Mouse (Mus musculus) forebrain, embryonic 11.5 days (tissue): ENCODE data around the gene Dad1. TPM values are rescaled to one million over a fixed set of nuclear protein-coding genes. Genes with fewer than 3 reads are reported as not detected.

Source experiments
- ATAC-seq: fragments of 200-750 bp; cut with Nextera tagmentation; replicated peaks from 2 replicates; pipeline ENCODE4 v1.8.0; 2017; ENCODE audit warnings: moderate TSS enrichment; ENCODE audit not compliant: low FRiP score
- DNase-seq: peaks from one replicate; pipeline ENCODE4 v3.0.0-alpha.2; 2017; ENCODE audit warnings: low spot score
- H3K27ac ChIP-seq: fragments of 300-500 bp; sonication (generic); 2 replicates; pipeline ENCODE4 v1.5.1; 2014; ENCODE audit warnings: low read depth, low read length
- H3K27me3 ChIP-seq: fragments of 300-500 bp; sonication (generic); 2 replicates; pipeline ENCODE4 v1.6.1; 2014; ENCODE audit warnings: mild to moderate bottlenecking, low read length, mixed read lengths; ENCODE audit not compliant: control insufficient read depth, insufficient read depth
- H3K36me3 ChIP-seq: fragments of 300-500 bp; sonication (generic); 2 replicates; pipeline ENCODE4 v1.6.1; 2014; ENCODE audit warnings: mild to moderate bottlenecking, low read length, moderate library complexity, mixed read lengths; ENCODE audit not compliant: control insufficient read depth, insufficient read depth
- H3K4me1 ChIP-seq: fragments of 300-500 bp; sonication (generic); replicated peaks from 2 replicates; pipeline ENCODE4 v1.6.1; 2014; ENCODE audit warnings: low read length, mixed read lengths; ENCODE audit not compliant: control insufficient read depth, insufficient read depth
- H3K4me2 ChIP-seq: fragments of 300-500 bp; sonication (generic); 2 replicates; pipeline ENCODE4 v1.6.1; 2014; ENCODE audit warnings: low read depth, mild to moderate bottlenecking, low read length, moderate library complexity, mixed read lengths; ENCODE audit not compliant: severe bottlenecking
- H3K4me3 ChIP-seq: fragments of 300-500 bp; sonication (generic); 2 replicates; pipeline ENCODE4 v1.5.1; 2014; ENCODE audit warnings: low read depth, low read length
- H3K9ac ChIP-seq: fragments of 300-500 bp; sonication (generic); 2 replicates; pipeline ENCODE4 v1.6.1; 2014; ENCODE audit warnings: low read length
- H3K9me3 ChIP-seq: fragments of 300-500 bp; sonication (generic); 2 replicates; pipeline ENCODE4 v1.6.1; 2016; ENCODE audit warnings: low read length, mixed read lengths; ENCODE audit not compliant: control insufficient read depth
- WGBS: fragments of 180-500 bp; shearing (Covaris S2); extraction: QIAGEN DNeasy Blood & Tissue Kit; methylation state at CpG from one replicate; pipeline ENCODE4 v1.1.7; 2014; 5-methylcytosine and 5-hydroxymethylcytosine counted together
- polyA plus RNA-seq: library from polyadenylated mRNA; unstranded; fragments of >200 nt; fragmentation: Nextera tagmentation; extraction: Ambion mirVana; gene quantifications from 2 replicates; pipeline ENCODE4 v1.2.1, GENCODE M21; 2014

Gene Dad1
- polyA plus RNA-seq, 1 experiment from 2014 or later: 240 TPM

DNA sequence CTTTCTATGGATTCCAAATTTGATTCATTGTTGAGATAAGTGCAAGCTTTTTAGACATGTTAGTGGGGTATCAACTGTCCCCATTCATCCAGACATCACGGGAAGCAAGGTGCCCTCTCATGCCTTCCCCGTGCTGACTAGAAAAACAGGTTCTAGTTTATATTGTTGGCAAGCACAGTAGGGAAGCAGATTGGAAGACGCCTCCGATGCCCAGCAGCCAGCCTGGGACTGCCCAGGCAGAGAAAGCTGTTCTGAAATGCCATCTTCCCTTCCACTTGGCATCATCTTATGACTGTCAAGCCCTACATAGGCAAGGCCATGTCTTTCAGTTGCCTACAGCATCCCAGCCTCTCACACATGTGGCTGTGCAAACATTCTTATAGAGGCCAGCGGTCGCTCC is 50.7 kb downstream of the Dad1 start:
- Histone ChIP-seq H3K4me3 (no peak overlapping the region), H3K27me3 (no peaks in the 10 kb centered on the region), H3K9ac (no peak overlapping the region), H3K4me2 (no peak overlapping the region), H3K27ac (no peak overlapping the region), H3K4me1 (no peaks in the 10 kb centered on the region), H3K36me3 (no peaks in the 10 kb centered on the region), H3K9me3 (no peaks in the 10 kb centered on the region)
- no peak for ATAC-seq
- WGBS: 97% methylated on average over 6 of the region's 6 CpGs
- no peak for DNase-seq

DNA sequence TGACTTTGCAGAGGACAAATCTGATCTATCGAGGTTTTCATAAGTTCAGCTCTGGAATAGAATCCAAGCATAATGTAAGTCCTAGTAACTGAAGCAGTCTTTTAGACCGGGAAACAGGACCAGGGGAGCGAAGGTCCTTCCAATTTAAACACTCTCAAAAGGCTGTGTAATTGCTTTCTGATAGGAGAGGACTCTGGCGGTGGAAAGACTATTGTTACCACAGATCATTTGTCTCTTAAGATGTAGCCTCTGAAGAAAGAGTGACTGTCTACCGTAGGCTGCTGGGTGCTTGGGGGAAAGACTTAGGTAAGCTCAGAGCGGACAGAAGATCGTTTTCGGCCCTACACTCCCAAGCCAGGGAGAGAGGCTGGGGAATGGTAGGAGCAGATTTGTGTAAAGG is 53.5 kb downstream of the Dad1 start:
- Histone ChIP-seq H3K36me3 (no peaks in the 10 kb centered on the region), H3K4me2 (no peak overlapping the region), H3K4me3 (no peak overlapping the region), H3K27ac (no peak overlapping the region), H3K27me3 (no peaks in the 10 kb centered on the region), H3K4me1 (no peaks in the 10 kb centered on the region), H3K9ac (no peak overlapping the region), H3K9me3 (no peaks in the 10 kb centered on the region)
- DNase-seq (no peak), ATAC-seq (no peak)
- 66% methylated on average over 8 of the region's 8 CpGs for WGBS

DNA sequence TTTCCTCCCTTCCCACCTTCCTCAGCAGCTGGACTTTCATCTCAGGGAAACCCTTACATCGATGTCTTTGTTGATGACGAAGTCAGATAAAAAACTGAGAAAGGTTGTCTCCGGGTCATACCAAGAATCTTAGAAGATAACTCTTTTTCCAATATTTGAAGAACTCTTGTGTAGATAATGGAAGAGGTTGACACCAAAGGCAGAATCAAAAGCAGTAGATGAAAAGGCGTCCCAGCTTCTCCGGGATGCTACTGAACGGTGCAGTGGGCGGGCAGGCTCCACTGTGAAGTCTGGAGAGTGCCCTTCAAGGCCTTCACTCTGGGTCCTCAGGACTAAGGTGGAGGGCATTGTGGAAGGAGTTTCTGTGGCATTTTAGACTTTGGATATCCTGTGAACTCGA is 54.2 kb downstream of the Dad1 start:
- H3K27me3 ChIP-seq: no peaks in the 10 kb centered on the region
- no peak overlapping the region for H3K4me2 ChIP-seq
- H3K4me1 ChIP-seq: no peaks in the 10 kb centered on the region
- no peak overlapping the region for H3K27ac ChIP-seq
- H3K36me3 ChIP-seq: no peaks in the 10 kb centered on the region
- H3K9me3 ChIP-seq: no peaks in the 10 kb centered on the region
- ATAC-seq (no peak), DNase-seq (no peak)
- H3K4me3 ChIP-seq: no peak overlapping the region
- WGBS: 91% methylated on average over 8 of the region's 8 CpGs
- no peak overlapping the region for H3K9ac ChIP-seq

DNA sequence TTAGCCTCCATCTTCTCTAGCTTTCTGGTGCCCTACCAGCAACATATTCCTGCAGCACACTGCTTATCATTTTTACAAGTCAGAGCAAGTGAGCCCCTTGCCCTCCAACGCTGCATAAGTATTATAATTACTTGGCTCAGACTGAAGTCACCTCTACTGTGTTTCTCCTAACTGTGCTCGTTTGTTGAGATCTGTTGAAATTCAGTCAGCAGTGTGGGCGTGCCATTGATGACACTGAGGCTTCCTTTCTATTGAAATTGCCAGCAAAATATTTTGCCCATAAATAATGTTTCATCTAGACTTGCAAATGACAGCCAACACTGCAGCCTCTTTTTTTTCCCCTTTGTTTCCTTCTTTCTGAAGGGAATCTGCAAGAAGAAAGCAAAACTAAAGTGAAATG is 56.2 kb downstream of the Dad1 start:
- Histone ChIP-seq H3K27me3 (no peaks in the 10 kb centered on the region), H3K4me1 (no peaks in the 10 kb centered on the region), H3K9me3 (no peaks in the 10 kb centered on the region), H3K9ac (no peak overlapping the region), H3K4me2 (no peak overlapping the region), H3K36me3 (no peaks in the 10 kb centered on the region), H3K4me3 (no peak overlapping the region), H3K27ac (no peak overlapping the region)
- WGBS: 69% methylated on average over 3 of the region's 3 CpGs
- ATAC-seq (no peak), DNase-seq (no peak)

DNA sequence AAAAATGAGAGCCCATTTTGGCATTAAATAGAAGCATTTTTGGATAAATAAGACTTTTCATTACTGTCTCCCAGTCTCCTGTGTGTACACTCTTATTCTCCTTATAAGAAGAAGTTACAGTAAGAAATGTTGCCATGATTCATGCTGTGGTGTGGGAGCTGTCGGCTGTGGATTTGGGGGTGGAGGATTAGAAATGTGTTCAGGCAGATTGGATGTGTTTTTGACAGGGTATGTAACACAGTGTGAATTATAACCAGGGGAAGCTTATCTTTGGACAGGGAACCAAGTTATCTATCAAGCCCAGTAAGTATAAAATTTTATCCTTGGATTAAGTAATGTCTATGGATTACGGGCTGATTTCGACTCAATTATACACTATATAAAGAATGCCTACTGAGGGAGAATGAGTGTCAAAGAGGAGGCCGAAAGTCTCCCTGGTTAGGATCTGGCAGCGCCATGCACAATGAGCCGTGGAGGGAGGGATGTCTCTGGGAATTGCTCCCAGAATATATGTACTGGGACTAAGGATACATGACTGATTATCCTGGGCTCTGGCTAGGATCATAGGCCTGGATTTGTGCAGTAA is 58.0 kb downstream of the Dad1 start:
- DNase-seq (no peak), ATAC-seq (no peak)
- no peaks in the 10 kb centered on the region for H3K27me3 ChIP-seq
- 92% methylated on average over 6 of the region's 6 CpGs for WGBS
- no peaks in the 10 kb centered on the region for H3K36me3 ChIP-seq
- H3K27ac ChIP-seq: no peak overlapping the region
- no peak overlapping the region for H3K9ac ChIP-seq
- no peaks in the 10 kb centered on the region for H3K4me1 ChIP-seq
- no peaks in the 10 kb centered on the region for H3K9me3 ChIP-seq
- no peak overlapping the region for H3K4me3 ChIP-seq
- H3K4me2 ChIP-seq: no peak overlapping the region

DNA sequence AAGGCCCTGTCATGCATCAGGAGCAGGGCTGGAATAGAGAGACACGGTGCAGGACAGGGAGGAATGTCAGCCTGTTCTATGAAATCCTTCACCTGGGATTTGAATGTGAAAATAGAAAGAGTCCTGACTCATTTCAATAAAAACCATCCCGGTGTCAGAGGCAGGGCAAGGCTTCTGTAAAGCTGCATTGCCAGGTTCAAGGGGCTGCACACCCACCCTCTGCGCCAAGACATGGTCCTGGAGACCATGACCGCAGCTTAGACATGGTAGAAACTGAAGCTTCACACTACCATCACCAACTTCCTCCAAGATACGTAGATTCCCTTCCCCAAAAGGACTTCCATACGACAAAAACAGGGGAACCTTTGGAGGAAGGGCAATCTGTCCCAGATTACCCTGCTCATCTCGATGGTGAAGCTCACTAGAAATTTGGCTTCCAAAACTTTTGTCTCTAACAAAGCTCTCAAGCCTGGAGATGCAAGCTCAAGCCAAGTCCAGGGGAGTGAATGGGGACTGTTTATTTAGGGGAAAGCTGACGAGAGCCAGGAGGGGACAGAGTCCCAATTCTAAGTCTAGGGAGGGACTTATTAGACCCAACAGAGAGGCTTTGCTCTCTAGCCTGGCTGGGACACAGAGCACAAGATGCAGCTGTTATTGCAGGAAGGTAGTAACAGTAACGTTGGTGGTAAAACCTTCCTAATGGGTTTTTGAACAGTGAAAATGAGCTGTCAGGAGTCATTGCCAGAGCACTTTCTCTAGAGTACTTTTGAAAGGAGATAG is 60.4 kb downstream of the Dad1 start:
- Histone ChIP-seq H3K4me1 (no peaks in the 10 kb centered on the region), H3K4me2 (no peak overlapping the region), H3K27ac (no peak overlapping the region), H3K4me3 (no peak overlapping the region), H3K36me3 (no peaks in the 10 kb centered on the region), H3K27me3 (no peaks in the 10 kb centered on the region), H3K9me3 (no peaks in the 10 kb centered on the region), H3K9ac (no peak overlapping the region)
- WGBS: 89% methylated on average over 9 of the region's 9 CpGs
- ATAC-seq: no peak
- DNase-seq: no peak

DNA sequence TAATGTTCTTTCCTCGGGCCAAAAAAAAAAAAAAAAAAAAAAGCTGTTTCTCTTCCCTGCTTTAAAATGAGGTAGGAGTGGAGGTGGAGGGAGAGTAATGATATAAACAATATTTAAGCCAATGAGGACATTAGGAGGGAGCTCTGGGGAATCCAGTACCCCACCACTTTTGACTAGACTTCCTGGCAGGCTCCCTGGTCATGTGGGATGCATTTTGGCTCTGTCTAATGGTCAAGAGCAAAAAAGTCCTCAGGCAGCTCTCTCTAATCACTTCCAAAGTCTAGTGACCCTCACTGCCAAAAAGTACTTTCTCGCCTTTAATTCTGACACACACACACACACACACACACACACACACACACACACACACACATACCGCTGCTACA is 61.4 kb downstream of the Dad1 start:
- Histone ChIP-seq H3K36me3 (no peaks in the 10 kb centered on the region), H3K9me3 (no peaks in the 10 kb centered on the region), H3K4me2 (no peak overlapping the region), H3K27ac (no peak overlapping the region), H3K4me1 (no peaks in the 10 kb centered on the region; the same call in 1 of the 2 replicates), H3K27me3 (no peaks in the 10 kb centered on the region), H3K4me3 (no peak overlapping the region), H3K9ac (no peak overlapping the region)
- ATAC-seq (no peak), DNase-seq (no peak)
- 70% methylated on average over 3 of the region's 3 CpGs for WGBS

DNA sequence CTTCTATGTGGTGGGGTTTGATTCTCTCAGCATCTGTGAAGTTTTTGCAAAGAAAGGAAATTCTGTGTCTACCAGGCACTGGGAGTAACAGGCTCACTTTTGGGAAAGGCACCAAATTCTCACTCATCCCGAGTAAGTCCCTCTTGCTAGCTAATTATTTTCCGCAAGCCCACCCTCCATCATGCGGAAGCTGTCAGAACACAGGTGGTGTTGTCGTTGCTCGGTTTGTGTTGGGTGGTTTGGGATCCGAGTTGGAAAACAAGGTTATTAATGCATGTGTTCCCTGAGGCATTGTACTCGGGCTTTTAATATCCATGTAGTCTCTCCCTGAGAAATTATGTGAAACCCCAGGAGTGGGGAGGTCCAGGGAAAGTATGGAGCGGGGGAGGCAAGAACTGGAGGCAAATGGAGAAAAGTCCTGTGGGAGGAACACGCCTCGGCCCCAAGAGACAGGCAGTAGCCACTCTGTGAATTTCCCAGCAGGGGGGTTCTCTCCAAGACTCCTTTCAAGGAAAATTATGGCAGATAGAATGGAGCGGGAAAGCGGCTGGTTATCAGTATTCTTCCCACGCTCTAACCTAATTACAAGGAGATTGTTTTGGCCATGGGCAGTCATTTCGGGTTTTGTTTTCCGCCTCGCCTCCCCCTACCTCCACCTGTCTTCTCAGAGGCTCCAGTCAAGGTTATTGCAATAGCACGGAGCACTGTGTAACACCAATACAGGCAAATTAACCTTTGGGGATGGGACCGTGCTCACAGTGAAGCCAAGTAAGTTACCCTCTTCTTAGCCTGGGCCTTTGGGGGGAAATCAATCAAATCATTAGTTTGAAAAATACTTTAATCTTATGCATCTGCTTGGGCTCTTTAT is 62.1 kb downstream of the Dad1 start:
- H3K4me1 ChIP-seq: no peaks in the 10 kb centered on the region; the same call in none of the 2 replicates
- DNase-seq: peak; percentile 53
- no peak overlapping the region for H3K9ac ChIP-seq
- H3K27me3 ChIP-seq: no peaks in the 10 kb centered on the region
- no peak for ATAC-seq
- H3K9me3 ChIP-seq: no peaks in the 10 kb centered on the region
- 56% methylated on average over 18 of the region's 18 CpGs for WGBS
- peak overlapping the region; percentile 8; the same call in 1 of the 2 replicates for H3K4me2 ChIP-seq
- H3K4me3 ChIP-seq: no peak overlapping the region
- H3K27ac ChIP-seq: no peak overlapping the region
- no peaks in the 10 kb centered on the region for H3K36me3 ChIP-seq
